Mouse (Mus musculus): ENCODE measurements at regions not wholly inside any gene's neighbourhood (a gene's known extent, or its start where the extent isn't known, plus 50 kb on each side); places are given as distances from the start of the nearest gene placed in this dataset.

GRCm38 (mm10) chr12:44145321-44145720 lies 64.8 kb downstream of the Dnajb9 start:
- peak; percentile 50 for DNase-seq (ENCODE audit: low read depth, low spot score)

- DNase-seq (ENCODE audit: low read depth, low spot score): peak; percentile 82
Observed at GRCm38 (mm10) chr12:44139026-44139425, 71.1 kb downstream of the Dnajb9 start.

GRCm38 (mm10) chr12:44128874-44129273 lies 81.3 kb downstream of the Dnajb9 start:
- peak; percentile 46 for DNase-seq (ENCODE audit: low read depth, low spot score)

GRCm38 (mm10) chr12:44105085-44105484 lies 105.0 kb downstream of the Dnajb9 start:
- peak; percentile 40 for DNase-seq (ENCODE audit: low read depth, low spot score)

GRCm38 (mm10) chr12:44099188-44099587 lies 110.9 kb downstream of the Dnajb9 start:
- peak; percentile 27 for DNase-seq (ENCODE audit: low read depth, low spot score)

GRCm38 (mm10) chr12:44071766-44072165 lies 138.4 kb downstream of the Dnajb9 start:
- DNase-seq (ENCODE audit: low read depth, low spot score): no peak

- DNase-seq (ENCODE audit: low read depth, low spot score): no peak
Observed at GRCm38 (mm10) chr12:44056493-44057163, 153.5 kb downstream of the Dnajb9 start.

GRCm38 (mm10) chr12:44045806-44046205 lies 164.3 kb downstream of the Dnajb9 start:
- no peak for DNase-seq (ENCODE audit: low read depth, low spot score)

- DNase-seq (ENCODE audit: low read depth, low spot score): no peak
Observed at GRCm38 (mm10) chr12:44044388-44045105, 165.6 kb downstream of the Dnajb9 start.

- DNase-seq (ENCODE audit: low read depth, low spot score): no peak
Observed at GRCm38 (mm10) chr12:44006795-44007194, 203.3 kb downstream of the Dnajb9 start.

- DNase-seq (ENCODE audit: low read depth, low spot score): no peak
Observed at GRCm38 (mm10) chr12:43983548-43983947, 226.6 kb downstream of the Dnajb9 start.

GRCm38 (mm10) chr12:43963973-43964372 lies 246.2 kb downstream of the Dnajb9 start:
- no peak for DNase-seq (ENCODE audit: low read depth, low spot score)

- no peak for DNase-seq (ENCODE audit: low read depth, low spot score)
Observed at GRCm38 (mm10) chr12:43962551-43963120, 247.5 kb downstream of the Dnajb9 start.

GRCm38 (mm10) chr12:43924228-43924627 lies 285.9 kb downstream of the Dnajb9 start:
- no peak for DNase-seq (ENCODE audit: low read depth, low spot score)

- no peak for DNase-seq (ENCODE audit: low read depth, low spot score)
Observed at GRCm38 (mm10) chr12:43920396-43920795, 289.7 kb downstream of the Dnajb9 start.

- DNase-seq (ENCODE audit: low read depth, low spot score): peak; percentile 38
Observed at GRCm38 (mm10) chr12:43919114-43919513, 291.0 kb downstream of the Dnajb9 start.

GRCm38 (mm10) chr12:43916779-43917178 lies 293.3 kb downstream of the Dnajb9 start:
- no peak for DNase-seq (ENCODE audit: low read depth, low spot score)

- no peak for DNase-seq (ENCODE audit: low read depth, low spot score)
Observed at GRCm38 (mm10) chr12:43899273-43899672, 310.9 kb downstream of the Dnajb9 start.

- DNase-seq (ENCODE audit: low read depth, low spot score): no peak
Observed at GRCm38 (mm10) chr12:43885596-43885995, 324.5 kb downstream of the Dnajb9 start.

- DNase-seq (ENCODE audit: low read depth, low spot score): peak; percentile 51
Observed at GRCm38 (mm10) chr12:43860479-43860878, 349.6 kb downstream of the Dnajb9 start.

- DNase-seq (ENCODE audit: low read depth, low spot score): no peak
Observed at GRCm38 (mm10) chr12:43856370-43856769, 353.8 kb downstream of the Dnajb9 start.

- no peak for DNase-seq (ENCODE audit: low read depth, low spot score)
Observed at GRCm38 (mm10) chr12:43852246-43852645, 357.9 kb downstream of the Dnajb9 start.
